In genomic region chr2:11573684-11574083, GRCm38 (mm10) we compare ENCODE assay signal across 41 mouse cellular contexts. TPM values are rescaled to one million over a fixed set of nuclear protein-coding genes. Genes with fewer than 3 reads are reported as not detected.
"Had no signal": no experiment of that assay in that cellular context is flagged by ENCODE, and none has a peak within 500 bp of the region (broad histone marks: within the 10 kb centered on the region; RNA-seq: fewer than 3 reads in every experiment).

No protein-coding gene starts in this region.

- H3K4me1 ChIP-seq: heart, embryonic 10.5 days; heart, embryonic 12.5 days; hindbrain, embryonic 10.5 days; hindbrain, embryonic 12.5 days; intestine, embryonic 15.5 days; limb, embryonic 13.5 days; limb, embryonic 15.5 days; liver, embryonic 12.5 days had no signal

- DNase-seq: gastrocnemius, postnatal 14 days; gastrocnemius, postnatal 36 days; heart, adult 18-20 months; heart, postnatal 10 days; heart, postnatal 4 days; kidney, adult 18-20 months; kidney, adult 8-10 months; kidney, postnatal 10 days; kidney, postnatal 25 days; kidney, postnatal 4 days; left cerebral cortex, postnatal 4 days had no signal

- H3K27ac ChIP-seq: heart, embryonic 10.5 days; hindbrain, embryonic 10.5 days; hindbrain, embryonic 12.5 days; hindbrain, embryonic 14.5 days; intestine, embryonic 15.5 days; layer of hippocampus, adult 2 months; limb, embryonic 13.5 days; limb, embryonic 15.5 days; liver, embryonic 12.5 days had no signal

- ATAC-seq: hindbrain, embryonic 16.5 days; inflammation-experienced regulatory T-cells, adult 6 months; intestine, embryonic 15.5 days; intestine, postnatal 0 days; liver, embryonic 12.5 days had no signal

- H3K4me3 ChIP-seq: heart, embryonic 10.5 days; heart, embryonic 12.5 days; hindbrain, embryonic 10.5 days; hindbrain, embryonic 12.5 days; intestine, embryonic 15.5 days; layer of hippocampus, adult 2 months; limb, embryonic 13.5 days; limb, embryonic 15.5 days; liver, embryonic 12.5 days had no signal

RNA-seq across cellular contexts. Expression of gene Gm17490, which starts 52.4 kb away (rescaled TPM):
- total RNA-seq: gastrocnemius, adult 18-20 months; gastrocnemius, adult 8-10 months; gastrocnemius, postnatal 14 days; gastrocnemius, postnatal 36 days; heart, adult 18-20 months; heart, adult 8-10 months; heart, postnatal 10 days; heart, postnatal 25 days; heart, postnatal 4 days; layer of hippocampus, adult 2 months; layer of hippocampus, postnatal 10 days; layer of hippocampus, postnatal 25 days; left cerebral cortex, adult 18-20 months; left cerebral cortex, adult 8-10 months; left cerebral cortex, postnatal 10 days; left cerebral cortex, postnatal 25 days; left cerebral cortex, postnatal 4 days; liver, adult 2 months had no signal
- polyA plus RNA-seq: gonadal fat pad, adult 2 months; heart, embryonic 10.5 days; heart, embryonic 12.5 days; heart, embryonic 14.5 days; heart, embryonic 16.5 days; hindbrain, embryonic 10.5 days; hindbrain, embryonic 12.5 days; hindbrain, embryonic 14.5 days; hindbrain, embryonic 16.5 days; inflammation-experienced regulatory T-cells, adult 6 months; intestine, embryonic 15.5 days; intestine, postnatal 0 days; kidney, embryonic 14.5 days; kidney, embryonic 16.5 days; limb, embryonic 11.5 days; limb, embryonic 13.5 days; limb, embryonic 15.5 days; liver, adult 2 months; liver, embryonic 12.5 days had no signal
